Mouse (Mus musculus): Measurements from ENCODE around the gene Vsig8. TPM values are rescaled to one million over a fixed set of nuclear protein-coding genes. Genes with fewer than 3 reads are reported as not detected.

The Vsig8 gene
- total RNA-seq, 2 experiments from 2014 or later, result not detected

DNA sequence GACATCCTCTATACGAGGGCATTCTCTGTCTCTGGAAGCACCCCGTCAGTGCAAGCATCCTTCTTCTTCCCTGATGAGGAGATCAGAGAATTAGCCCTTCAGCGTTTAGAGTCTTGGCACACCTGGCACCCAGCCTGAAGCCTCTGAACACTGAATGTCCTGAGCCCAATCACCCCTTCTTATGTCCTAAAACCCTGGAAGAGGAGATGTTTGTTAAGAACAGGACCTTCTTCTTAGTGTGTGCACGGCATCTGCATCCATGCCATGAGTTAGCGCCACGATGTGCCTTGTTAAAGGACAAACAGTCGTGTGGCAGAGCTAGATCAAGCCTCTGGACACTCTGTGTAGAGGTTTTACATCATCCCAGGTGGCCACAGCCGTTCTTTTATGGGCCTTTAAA lies 26.7 kb downstream of the Vsig8 start:
- DNase-seq, result no peak
- intact Hi-C loops (cut with DNase I; ENCODE audit: low total_unique reads), result no loop called here

DNA sequence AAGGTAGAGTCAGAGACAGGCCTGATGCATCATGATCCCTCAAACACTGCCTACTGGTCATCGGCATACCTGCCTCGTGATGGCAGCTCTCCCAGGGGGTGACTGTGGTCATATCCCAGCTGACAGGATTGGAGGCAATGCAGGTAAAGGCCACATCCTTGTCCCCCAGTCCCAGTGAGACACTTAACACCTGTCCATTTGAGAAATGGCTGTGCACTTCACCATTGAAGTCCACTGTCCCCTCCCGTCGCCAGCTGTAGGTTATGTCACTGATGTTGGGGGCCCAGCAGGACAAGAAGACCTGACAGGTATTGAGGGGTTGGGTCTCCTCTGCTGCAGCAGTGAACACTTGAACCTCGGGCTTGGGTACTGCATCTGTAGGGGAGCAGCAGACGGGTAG lies 28.5 kb downstream of the Vsig8 start:
- no peak for DNase-seq
- intact Hi-C loops (cut with DNase I; ENCODE audit: low total_unique reads), result no loop called here

DNA sequence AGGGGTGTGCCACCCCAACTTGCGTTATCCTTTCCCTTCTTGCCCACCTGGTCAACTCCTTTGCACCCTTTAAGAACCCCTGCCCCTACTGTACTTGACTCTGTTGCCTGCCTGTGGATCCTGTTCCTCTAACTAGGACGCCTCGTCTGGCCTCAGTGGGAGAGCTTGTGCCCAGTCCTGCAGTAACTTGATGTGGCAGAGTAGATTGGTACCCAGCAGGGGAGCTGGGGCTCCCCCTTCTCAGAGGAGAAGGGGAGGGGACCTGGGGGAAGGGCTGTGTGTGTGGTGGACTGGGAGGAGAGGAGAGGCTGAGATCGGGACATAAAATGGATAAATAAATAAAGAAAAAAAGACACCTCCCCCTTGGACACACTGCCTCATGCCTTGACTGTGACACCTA lies 29.3 kb downstream of the Vsig8 start:
- intact Hi-C loops (cut with DNase I; ENCODE audit: low total_unique reads), result no loop called here
- no peak for DNase-seq

DNA sequence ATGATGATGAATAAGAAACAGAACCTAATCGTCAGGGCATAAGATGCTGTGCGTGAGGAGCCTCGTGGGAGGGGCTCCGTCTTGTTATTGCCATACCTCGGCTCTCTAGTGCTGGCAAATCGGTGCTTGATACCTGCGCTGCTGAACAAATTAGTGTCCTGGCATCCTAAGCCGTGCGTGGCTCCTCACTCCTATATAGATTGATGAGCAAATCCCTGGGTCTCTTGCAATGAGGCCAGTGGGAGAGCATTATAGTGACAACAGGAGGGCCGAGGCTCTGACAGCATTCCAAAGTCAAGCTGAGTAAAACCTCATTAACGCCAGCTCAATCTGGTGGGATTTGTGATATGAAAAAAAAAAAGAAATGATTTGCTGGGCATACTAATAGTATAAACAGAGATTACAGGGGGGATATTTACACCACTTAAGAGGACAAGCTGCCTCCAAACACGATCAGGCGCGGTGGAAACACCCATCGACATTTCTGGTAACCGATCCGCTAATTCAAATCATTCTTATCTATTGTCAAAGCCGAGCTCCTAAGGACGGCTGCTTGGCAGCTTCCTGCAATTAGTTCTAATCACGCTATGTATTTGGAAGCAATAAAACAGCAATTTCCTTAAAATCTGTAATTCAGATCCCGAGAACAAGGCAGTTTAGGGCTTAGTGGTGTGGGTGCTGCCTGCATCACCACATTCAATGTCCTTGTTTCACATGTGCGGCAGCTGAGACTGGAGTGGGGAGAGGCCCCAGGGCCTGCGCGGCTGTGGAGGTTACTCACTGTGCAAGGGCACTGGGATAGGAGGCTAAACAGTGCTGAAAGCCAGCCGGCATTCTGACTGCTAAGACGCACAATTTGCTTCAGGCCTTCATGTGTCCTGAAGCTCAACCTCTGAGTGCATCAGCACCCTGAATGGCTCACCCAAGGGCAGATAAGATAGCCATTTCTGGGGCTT lies 30.2 kb downstream of the Vsig8 start:
- intact Hi-C loops (cut with DNase I; ENCODE audit: low total_unique reads), result no loop called here

DNA sequence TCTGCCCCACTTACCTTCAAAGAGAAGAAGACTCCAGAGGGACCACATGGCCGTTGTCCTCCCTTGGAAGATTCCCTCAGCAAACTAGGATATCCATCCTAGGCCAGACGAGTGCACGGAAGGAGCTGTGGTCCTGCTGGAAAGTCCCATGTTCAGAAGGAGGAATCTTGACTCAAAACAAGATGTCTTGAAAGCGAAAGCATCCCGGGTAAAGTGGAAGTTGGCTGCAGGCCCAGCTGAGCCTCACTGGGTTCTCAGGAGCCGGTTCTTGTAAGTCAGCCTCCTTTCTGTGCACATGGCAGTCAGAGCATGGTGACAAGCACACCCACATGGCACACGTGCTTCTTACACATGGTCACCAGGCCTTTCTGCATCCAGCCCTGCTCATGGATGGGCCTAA lies 34.6 kb downstream of the Vsig8 start, which contains the start of gene Slamf8:
TSS of gene Slamf8 (minus strand) at position 184 of the 400 bp plus-strand sequence.
- intact Hi-C loops (cut with DNase I; ENCODE audit: low total_unique reads), result no loop called here
- DNase-seq, result no peak

More for the DNA sequence above, 30.2 kb downstream of the Vsig8 start:
- no peak for DNase-seq

DNA sequence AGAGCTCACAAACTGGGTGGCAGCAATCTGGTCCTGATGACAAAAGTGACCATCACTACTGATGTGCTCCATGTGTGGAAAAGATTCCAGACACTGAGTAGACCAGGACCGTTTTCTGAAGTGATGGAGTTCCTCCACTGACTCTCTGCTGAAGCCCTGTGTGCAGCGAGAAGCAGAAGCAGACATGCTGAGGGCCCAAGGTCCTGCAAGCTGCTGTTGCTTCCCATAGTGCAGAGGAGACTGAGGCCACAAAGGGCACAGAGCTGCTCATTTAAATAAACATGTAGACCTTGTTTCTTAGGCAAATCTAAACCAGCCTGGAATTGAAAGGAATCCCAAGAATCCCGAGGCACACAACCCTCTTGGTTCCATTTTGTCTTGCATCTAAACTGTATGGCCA lies 37.6 kb downstream of the Vsig8 start:
- intact Hi-C loops (cut with DNase I; ENCODE audit: low total_unique reads), result no loop called here
- no peak for DNase-seq

DNA sequence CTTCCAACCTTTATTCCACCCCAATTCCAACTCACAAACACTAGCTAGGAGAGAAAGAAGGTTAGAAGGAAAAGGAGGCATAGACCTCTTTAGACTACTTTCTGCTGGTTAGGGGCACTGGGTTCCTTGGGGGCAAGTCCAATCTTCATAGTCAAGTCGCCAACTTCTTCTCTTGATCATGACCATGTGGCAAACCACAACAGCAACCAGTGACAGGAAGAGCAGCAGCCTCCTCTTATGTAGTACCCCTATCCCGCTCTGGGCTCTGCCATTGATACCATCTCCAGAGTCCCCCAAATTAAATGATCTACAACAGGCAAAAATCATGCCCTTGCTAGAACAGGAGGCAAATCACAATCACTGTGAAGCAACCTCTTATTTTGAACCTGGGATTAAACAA lies 38.2 kb downstream of the Vsig8 start:
- intact Hi-C loops (cut with DNase I; ENCODE audit: low total_unique reads), result no loop called here

DNA sequence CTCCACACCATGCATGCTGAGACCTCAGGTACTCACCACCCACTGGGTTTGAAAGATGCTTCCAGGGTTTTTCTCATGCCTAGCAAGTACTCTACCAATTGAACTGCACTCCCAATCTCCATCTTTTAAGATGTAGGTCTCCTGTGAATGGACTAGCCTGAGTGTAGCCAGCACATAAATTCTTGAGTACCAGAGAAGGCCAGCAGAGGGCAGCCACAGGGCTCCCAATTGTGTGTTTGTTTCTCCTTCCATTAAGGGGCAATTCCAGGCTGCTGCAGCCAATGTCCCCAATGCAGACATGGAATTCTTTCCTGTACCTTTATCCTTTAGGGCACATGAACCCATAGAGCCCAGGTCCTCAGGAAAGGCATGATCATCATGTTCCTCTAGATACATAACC lies 38.8 kb downstream of the Vsig8 start:
- intact Hi-C loops (cut with DNase I; ENCODE audit: low total_unique reads), result no loop called here
- DNase-seq, result no peak

More for the DNA sequence above, 38.2 kb downstream of the Vsig8 start:
- DNase-seq, result no peak

DNA sequence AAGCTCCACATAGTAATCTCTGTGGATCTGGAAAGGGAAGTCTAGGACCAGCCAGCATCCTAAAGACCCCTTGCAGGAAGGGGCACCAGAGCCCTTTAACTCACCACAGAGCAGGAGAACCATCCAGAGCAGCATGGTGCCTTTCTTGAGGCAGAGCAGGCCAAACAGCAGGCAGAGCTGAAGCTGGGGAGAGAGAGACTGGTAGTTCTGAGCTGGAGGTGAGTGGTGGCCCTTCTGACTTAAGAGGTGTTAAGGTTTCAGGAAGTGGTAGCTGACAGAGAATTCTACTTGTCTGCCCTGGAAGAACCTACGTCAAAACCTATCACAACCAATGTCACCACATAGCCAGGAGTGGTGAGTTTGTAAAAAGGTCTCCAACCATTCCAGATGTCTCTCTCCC lies 46.6 kb downstream of the Vsig8 start, which contains the start of gene Fcrl6:
TSS of gene Fcrl6 (minus strand) at position 226 of the 400 bp plus-strand sequence.
- no peak for DNase-seq
- intact Hi-C loops (cut with DNase I; ENCODE audit: low total_unique reads), result no loop called here

DNA sequence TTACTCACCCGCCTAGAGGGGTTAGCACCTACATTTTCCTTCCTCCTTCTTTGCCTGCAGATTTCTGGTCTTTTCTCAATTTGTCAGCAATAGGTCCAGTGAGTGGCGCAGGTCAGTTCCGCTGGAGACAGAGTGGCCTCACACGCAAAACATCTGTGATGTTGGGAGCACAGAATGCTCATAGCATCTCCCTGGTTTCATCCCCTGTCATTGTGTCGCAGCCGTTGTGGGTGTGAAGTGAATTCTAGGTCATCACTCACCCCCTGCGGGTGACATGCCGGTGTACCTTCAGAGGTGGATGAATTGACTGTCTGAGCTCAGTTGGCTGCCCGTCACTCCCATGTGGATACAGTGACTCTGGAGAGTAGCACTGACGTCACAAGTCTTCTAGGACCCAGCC lies 55.6 kb downstream of the Vsig8 start:
- no peak for DNase-seq
- intact Hi-C loops (cut with DNase I; ENCODE audit: low total_unique reads), result no loop called here

DNA sequence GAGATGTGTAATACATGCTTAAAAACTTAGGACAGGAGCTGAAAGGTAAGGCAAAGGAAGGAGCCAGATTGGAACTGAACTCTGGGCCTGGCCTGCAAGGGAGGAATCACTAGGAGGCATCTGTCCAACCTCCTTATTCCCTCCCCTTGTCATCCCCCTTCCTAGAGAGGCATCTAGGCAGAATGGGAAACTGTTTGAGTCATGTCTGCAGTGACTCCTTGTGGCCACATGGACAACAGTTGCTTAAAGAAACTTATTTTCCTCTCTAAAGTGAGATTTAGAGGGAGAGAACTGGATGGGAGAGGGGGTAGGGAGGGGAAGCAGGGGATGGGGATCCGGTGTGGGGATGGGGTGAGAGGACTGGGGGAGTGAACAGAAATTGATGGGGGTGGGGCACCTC lies 57.0 kb downstream of the Vsig8 start:
- DNase-seq, result no peak
- intact Hi-C loops (cut with DNase I; ENCODE audit: low total_unique reads), result no loop called here

Other genes starting within 250 kb of the Vsig8 start
- not detected for gene Kcnj9, start 226.6 kb upstream of the Vsig8 start, total RNA-seq (2021)
- gene Kcnj10, start 214.7 kb upstream of the Vsig8 start, total RNA-seq (2021), result under 1 TPM; 0.29 to 0.96 TPM
- gene Pigm, start 179.4 kb upstream of the Vsig8 start, total RNA-seq (2021), result 1 to 10 TPM; 4.4 to 4.8 TPM
- gene Slamf9, start 80.6 kb upstream of the Vsig8 start, total RNA-seq (2021), result under 1 TPM; 0.33 to 0.57 TPM
- gene Igsf9, start 74.2 kb upstream of the Vsig8 start, total RNA-seq (2021), result under 1 TPM; 0.37 to 0.51 TPM
- gene Tagln2, start 55.9 kb upstream of the Vsig8 start, total RNA-seq (2021), result 10 to 100 TPM; 60.4 to 61.2 TPM
- under 1 TPM; 0.40 to 0.45 TPM for gene Cfap45, start 35.1 kb upstream of the Vsig8 start, total RNA-seq (2021)
- gene Slamf8, start 34.6 kb downstream of the Vsig8 start, total RNA-seq (2021), result not detected
- gene Fcrl6, start 46.6 kb downstream of the Vsig8 start, total RNA-seq (2021), result not detected
- 10 to 100 TPM; 17.4 to 18.4 TPM for gene Dusp23, start 77.0 kb downstream of the Vsig8 start, total RNA-seq (2021)
- gene Crp, start 142.1 kb downstream of the Vsig8 start, total RNA-seq (2021), result not detected

All from gastrocnemius, postnatal 14 days (tissue).